Mouse (Mus musculus) kidney, adult 10 weeks (tissue): Measurements from ENCODE around the gene Csnk1d. TPM values are rescaled to one million over a fixed set of nuclear protein-coding genes. Genes with fewer than 3 reads are reported as not detected.

Experiments
- polyA plus RNA-seq: library from polyadenylated mRNA; stranded (reverse); fragments of 350-450 nt; fragmentation: Illumina TruSeq; extraction: RNeasy Lipid Tissue Mini Kit (QIAGEN cat#74804); gene quantifications from one replicate; pipeline ENCODE4 v1.2.3, GENCODE M21; 2014; ENCODE audit warnings: low read depth, low replicate concordance

The Csnk1d gene
- 41.8 TPM for polyA plus RNA-seq

DNA sequence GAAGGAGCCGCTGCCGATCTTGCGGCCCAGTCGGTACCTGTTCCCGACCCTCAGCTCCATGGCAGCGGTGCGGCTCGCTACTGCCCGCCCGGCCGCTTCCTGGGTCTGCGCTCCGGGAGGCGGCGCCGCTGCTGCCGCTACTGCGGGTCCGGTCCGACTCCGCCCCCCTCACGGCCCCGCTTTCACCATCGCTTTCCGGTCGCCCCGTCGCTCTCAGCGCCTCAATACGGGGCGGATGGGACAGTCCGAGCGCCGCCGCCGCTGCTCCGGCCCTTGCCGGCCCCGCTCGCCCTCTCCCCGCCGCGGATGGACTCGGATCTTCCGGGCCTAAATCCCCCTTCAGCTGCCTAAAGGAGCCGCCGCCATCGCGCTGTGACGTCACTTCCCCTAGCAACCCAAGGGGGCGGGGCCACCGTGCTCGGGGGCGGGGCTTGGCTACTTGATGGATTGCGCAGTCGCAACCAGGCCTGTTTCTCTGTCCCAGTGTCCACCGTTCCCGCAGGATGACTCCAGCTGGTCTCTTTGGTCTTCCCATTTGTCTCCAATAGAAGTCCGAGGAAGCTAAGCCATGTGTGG, at the start of gene Csnk1d:
Gene Csnk1d (minus strand): TSS at position 380 of the 576 bp plus-strand sequence.

DNA sequence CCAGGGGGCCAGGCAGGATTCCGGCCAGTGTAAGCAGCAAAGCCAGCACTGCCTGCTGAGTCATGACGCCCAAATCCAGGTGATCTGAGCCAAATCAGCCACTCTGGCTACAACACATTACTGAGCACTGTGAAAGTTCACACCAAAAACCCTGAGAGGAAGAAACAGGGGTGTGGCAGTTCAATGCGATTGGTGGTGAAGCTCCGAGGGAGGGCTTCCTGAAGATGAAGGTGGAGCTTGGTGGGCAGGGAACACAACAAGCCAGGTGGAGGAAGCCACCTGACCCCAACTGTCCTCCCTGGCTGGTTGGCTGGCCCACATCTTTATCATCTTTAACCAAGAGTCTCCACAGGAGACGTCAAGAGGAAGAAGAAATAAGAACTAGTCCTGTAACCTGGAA, 48.2 kb upstream of the Csnk1d start, which contains the start of gene Cd7:
Gene Cd7 (minus strand): TSS at position 117 of the 400 bp plus-strand sequence.

DNA sequence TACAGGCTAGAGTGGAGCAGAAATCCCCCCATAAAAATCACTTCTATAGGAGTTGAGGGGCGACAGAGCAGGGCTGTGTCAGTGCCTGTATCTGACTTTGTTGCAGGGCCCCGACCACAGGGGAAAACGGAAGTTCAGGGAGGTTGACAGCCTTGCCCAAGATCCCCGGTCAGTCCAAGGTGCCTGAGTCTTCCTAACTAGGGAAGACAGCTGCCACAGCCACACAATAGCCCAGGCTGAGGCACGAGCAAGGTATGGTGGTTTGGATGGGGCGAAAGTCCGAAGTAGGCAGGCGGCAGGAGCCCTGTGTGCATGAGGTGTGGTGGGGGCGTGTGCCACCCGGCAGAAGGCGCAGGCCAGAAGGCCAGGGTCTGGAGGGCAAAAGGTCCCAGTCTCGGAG, 42.8 kb downstream of the Csnk1d start, which contains the start of gene Slc16a3:
Gene Slc16a3 (plus strand): TSS at position 153 of the 400 bp plus-strand sequence.

DNA sequence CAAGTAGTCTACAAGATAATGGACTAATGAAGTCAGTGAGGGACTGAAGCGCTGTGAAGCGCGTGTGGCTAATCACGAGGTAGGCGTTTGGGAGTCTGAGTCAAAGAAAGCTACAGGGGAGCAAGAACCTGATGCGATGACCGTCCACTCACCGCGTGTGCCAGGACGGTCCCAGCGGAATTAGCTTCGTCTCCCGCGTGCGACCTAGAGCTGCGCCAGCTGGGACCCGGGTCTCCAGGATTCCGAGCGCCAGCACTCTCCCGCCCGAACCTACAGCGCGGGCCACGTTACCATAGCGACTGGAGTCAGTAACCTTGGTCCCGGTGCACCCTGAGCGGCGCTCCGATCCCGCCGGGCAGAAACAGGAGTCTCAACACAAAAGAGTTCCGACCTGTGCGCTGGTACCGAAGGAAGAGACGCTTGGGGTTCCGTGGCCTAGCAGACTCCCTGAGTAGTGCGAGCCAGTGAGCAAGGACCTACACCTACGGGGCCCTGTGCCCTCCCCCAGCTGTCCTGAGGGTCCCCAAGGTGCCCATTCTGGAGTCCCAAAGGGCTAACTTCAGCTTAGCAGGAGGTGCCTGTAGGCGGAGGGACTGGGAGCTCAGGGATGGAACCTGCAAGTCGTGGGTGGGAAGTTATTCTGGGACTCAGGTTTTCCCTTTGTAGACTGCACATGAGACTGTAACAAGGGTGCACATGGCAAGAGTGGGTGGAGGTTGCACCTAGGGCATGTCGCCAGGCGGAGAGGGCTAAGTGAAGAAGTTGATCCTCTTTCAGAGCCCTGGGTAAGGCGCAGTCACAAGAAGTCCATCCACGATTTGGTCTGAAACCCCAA, 58.3 kb downstream of the Csnk1d start, which contains the start of gene Ccdc57:
Gene Ccdc57 (minus strand): TSS at position 309 of the 835 bp plus-strand sequence.

Other genes with a start within 250 kb of the Csnk1d start
- gene Hmga1b, start 228.5 kb downstream of the Csnk1d start, polyA plus RNA-seq = not detected
- gene Rfng, start 207.1 kb downstream of the Csnk1d start, polyA plus RNA-seq = not detected
- 17.3 TPM for gene Gps1, start 207.1 kb downstream of the Csnk1d start, polyA plus RNA-seq
- 7.1 TPM for gene Dus1l, start 194.9 kb downstream of the Csnk1d start, polyA plus RNA-seq
- gene Fasn, start 166.8 kb downstream of the Csnk1d start, polyA plus RNA-seq = 0.44 TPM
- gene Ccdc57, start 58.5 kb downstream of the Csnk1d start, polyA plus RNA-seq = 0.28 TPM
- gene Slc16a3, start 42.9 kb downstream of the Csnk1d start, polyA plus RNA-seq = not detected
- not detected for gene Cd7, start 48.1 kb upstream of the Csnk1d start, polyA plus RNA-seq
- gene Sectm1b, start 72.2 kb upstream of the Csnk1d start, polyA plus RNA-seq = 33.1 TPM
- gene Sectm1a, start 89.9 kb upstream of the Csnk1d start, polyA plus RNA-seq = 0.57 TPM
- gene Tex19.2, start 127.3 kb upstream of the Csnk1d start, polyA plus RNA-seq = not detected
- not detected for gene Tex19.1, start 154.8 kb upstream of the Csnk1d start, polyA plus RNA-seq
- gene Uts2r, start 168.9 kb upstream of the Csnk1d start, polyA plus RNA-seq = not detected
- gene Hexdc, start 213.1 kb upstream of the Csnk1d start, polyA plus RNA-seq = 5.1 TPM
- 2.4 TPM for gene Ogfod3, start 213.4 kb upstream of the Csnk1d start, polyA plus RNA-seq
- 8.0 TPM for gene Cybc1, start 238.0 kb upstream of the Csnk1d start, polyA plus RNA-seq
- 19.8 TPM for gene Narf, start 245.9 kb upstream of the Csnk1d start, polyA plus RNA-seq